In genomic region chr14:103100296-103100695, GRCm38 (mm10) we compare ENCODE assay signal across 12 mouse cellular contexts. TPM values are rescaled to one million over a fixed set of nuclear protein-coding genes. Genes with fewer than 3 reads are reported as not detected.
DNase-seq lines count a peak whose midpoint lies in the region; ATAC-seq and TF ChIP-seq lines count a peak whose summit lies in the region.
"Had no signal": no experiment of that assay in that cellular context is flagged by ENCODE, and none has a peak within 500 bp of the region (broad histone marks: within the 10 kb centered on the region; RNA-seq: fewer than 3 reads in every experiment).

No protein-coding gene starts in this region.

- no peaks in the 10 kb centered on the region for H3K9me3 ChIP-seq in heart, embryonic 10.5 days
- no peaks in the 10 kb centered on the region for H3K9me3 ChIP-seq in lung, embryonic 15.5 days
- H3K9me3 ChIP-seq in heart, embryonic 15.5 days (replicated peaks) = no peaks in the 10 kb centered on the region
- no peaks in the 10 kb centered on the region for H3K9me3 ChIP-seq in liver, embryonic 14.5 days (ENCODE audit: control insufficient read depth, low read length)

- H3K27ac ChIP-seq in heart, embryonic 10.5 days = no peak overlapping the region; the same call in 1 of the 2 replicates
- H3K27ac ChIP-seq in lung, embryonic 15.5 days = peak overlapping the region; percentile 99
- H3K27ac ChIP-seq in heart, embryonic 15.5 days = 0 out of 2 replicates have a peak overlapping the region, but pooled peaks have one; percentile 99
- no peak overlapping the region for H3K27ac ChIP-seq in liver, embryonic 14.5 days

- 83% methylated on average over 13 of the region's 13 CpGs for WGBS in heart, embryonic 10.5 days
- 58% methylated on average over 13 of the region's 13 CpGs for WGBS in lung, embryonic 15.5 days
- WGBS in heart, embryonic 15.5 days = 82% methylated on average over 13 of the region's 13 CpGs
- 79% methylated on average over 13 of the region's 13 CpGs for WGBS in liver, embryonic 14.5 days (ENCODE audit: insufficient replicate concordance)

- H3K36me3 ChIP-seq in heart, embryonic 10.5 days = peaks cover 5% of the 10 kb centered on the region
- 0 out of 2 replicates have a peak, but pooled peaks cover 1% of the 10 kb centered on the region for H3K36me3 ChIP-seq in lung, embryonic 15.5 days
- no peaks in the 10 kb centered on the region for H3K36me3 ChIP-seq in heart, embryonic 15.5 days
- peaks cover 2% of the 10 kb centered on the region; the same call in 1 of the 2 replicates for H3K36me3 ChIP-seq in liver, embryonic 14.5 days (replicated peaks; ENCODE audit: control insufficient read depth, insufficient read depth, low read depth)

- no peak overlapping the region for H3K9ac ChIP-seq in lung, embryonic 15.5 days
- H3K9ac ChIP-seq in heart, embryonic 15.5 days = no peak overlapping the region
- H3K9ac ChIP-seq in liver, embryonic 14.5 days (replicated peaks) = no peak overlapping the region

- TF ChIP-seq CTCF in liver, embryonic 14.5 days (IDR thresholded peaks at IDR 0.05; ENCODE audit: low read depth) = no peak

- H3K4me2 ChIP-seq in lung, embryonic 15.5 days = peak overlapping the region; percentile 66
- H3K4me2 ChIP-seq in heart, embryonic 15.5 days = peak overlapping the region; percentile 69
- peak overlapping the region; percentile 64 for H3K4me2 ChIP-seq in liver, embryonic 14.5 days (ENCODE audit: low read depth)

- H3K4me1 ChIP-seq in heart, embryonic 10.5 days = peaks cover 8% of the 10 kb centered on the region; the same call in 1 of the 2 replicates
- H3K4me1 ChIP-seq in lung, embryonic 15.5 days = peaks cover 26% of the 10 kb centered on the region
- H3K4me1 ChIP-seq in heart, embryonic 15.5 days (replicated peaks) = peaks cover 13% of the 10 kb centered on the region
- H3K4me1 ChIP-seq in liver, embryonic 14.5 days (replicated peaks; ENCODE audit: control insufficient read depth in 2 of 2, insufficient read depth in 2 of 2, low read length in 1 of 2) = peaks cover 0 to 9% of the 10 kb centered on the region in 2 experiments; a peak in 3 of 4 replicates

- no peak for ATAC-seq in lung, embryonic 15.5 days (ENCODE audit: borderline replicate concordance, extremely low read depth, low FRiP score, low TSS enrichment)
- ATAC-seq in heart, embryonic 15.5 days (replicated peaks; ENCODE audit: insufficient number of reproducible peaks, insufficient read depth, low FRiP score, low read depth) = no peak
- no peak for ATAC-seq in liver, embryonic 14.5 days (ENCODE audit: insufficient read depth)

- intact Hi-C loops in heart, postnatal 14 days (cut with DNase I) = no loop called here

- no peak for TF ChIP-seq EP300 in liver, embryonic 14.5 days (IDR thresholded peaks at IDR 0.05; ENCODE audit: low read depth)

- no peak for DNase-seq in heart, embryonic 10.5 days (ENCODE audit: low spot score)
- no peak for DNase-seq in heart, postnatal 14 days
- no peak for DNase-seq in lung, postnatal 14 days
- no peak for DNase-seq in liver, embryonic 14.5 days (ENCODE audit: low read depth in 3 of 3, low spot score in 3 of 3)
- no peak for DNase-seq in ovary, postnatal 14 days (ENCODE audit: low spot score)
- no peak for DNase-seq in right cerebral cortex, adult 2 months (ENCODE audit: low spot score in 2 of 2)
- DNase-seq: midbrain, embryonic 14.5 days had no signal

- no peaks in the 10 kb centered on the region for H3K27me3 ChIP-seq in heart, embryonic 10.5 days (ENCODE audit: insufficient read depth, poor library complexity, severe bottlenecking)
- H3K27me3 ChIP-seq in lung, embryonic 15.5 days = no peaks in the 10 kb centered on the region
- no peaks in the 10 kb centered on the region for H3K27me3 ChIP-seq in heart, embryonic 15.5 days
- H3K27me3 ChIP-seq in liver, embryonic 14.5 days (ENCODE audit: control insufficient read depth, insufficient read depth, low read length) = no peaks in the 10 kb centered on the region
- H3K27me3 ChIP-seq: CH12.LX had no signal

- peak overlapping the region; percentile 89; the same call in 1 of the 2 replicates for H3K4me3 ChIP-seq in heart, embryonic 10.5 days
- peak overlapping the region; percentile 95; the same call in 1 of the 2 replicates for H3K4me3 ChIP-seq in lung, embryonic 15.5 days
- peak overlapping the region; percentile 97; the same call in 1 of the 2 replicates for H3K4me3 ChIP-seq in heart, embryonic 15.5 days
- H3K4me3 ChIP-seq in liver, embryonic 14.5 days (ENCODE audit: insufficient read depth in 1 of 2, low read depth in 2 of 2, low read length in 2 of 2) = peak overlapping the region in 1 of 2 experiments; percentile 82; a peak in 2 of 4 replicates

RNA-seq across cellular contexts. Expression of gene Fbxl3, which starts 0.9 kb away (rescaled TPM):
- 18.4 TPM in 2 replicates for polyA plus RNA-seq in heart, embryonic 10.5 days (2016; fragmentation: Nextera tagmentation; extraction: Ambion mirVana)
- total RNA-seq in heart, postnatal 14 days (2021) = 10 to 100 TPM; 53.9 to 60.1 TPM
- 25.3 and 26.1 TPM in 2 replicates for polyA plus RNA-seq in lung, embryonic 15.5 days (2015; fragmentation: Nextera tagmentation; extraction: Ambion mirVana)
- 18.8 and 20.0 TPM in 2 replicates for polyA plus RNA-seq in heart, embryonic 15.5 days (2015; fragmentation: Nextera tagmentation; extraction: Ambion mirVana)
- polyA plus RNA-seq in liver, embryonic 14.5 days (2012; rRNA removed) = 17.3 and 21.9 TPM in 2 replicates
- 12.6 and 16.0 TPM in 2 replicates for polyA plus RNA-seq in liver, embryonic 14.5 days (2014; fragmentation: Nextera tagmentation; extraction: Ambion mirVana)

RNA-seq across cellular contexts. Expression of gene Cln5, which starts 30.3 kb away (rescaled TPM):
- 28.3 and 30.5 TPM in 2 replicates for polyA plus RNA-seq in heart, embryonic 10.5 days (2016; fragmentation: Nextera tagmentation; extraction: Ambion mirVana)
- 10 to 100 TPM; 16.4 to 17.9 TPM for total RNA-seq in heart, postnatal 14 days (2021)
- polyA plus RNA-seq in lung, embryonic 15.5 days (2015; fragmentation: Nextera tagmentation; extraction: Ambion mirVana) = 30.8 and 31.5 TPM in 2 replicates
- 23.6 and 26.1 TPM in 2 replicates for polyA plus RNA-seq in heart, embryonic 15.5 days (2015; fragmentation: Nextera tagmentation; extraction: Ambion mirVana)
- 6.7 and 9.7 TPM in 2 replicates for polyA plus RNA-seq in liver, embryonic 14.5 days (2012; rRNA removed)
- polyA plus RNA-seq in liver, embryonic 14.5 days (2014; fragmentation: Nextera tagmentation; extraction: Ambion mirVana) = 17.6 and 20.2 TPM in 2 replicates

RNA-seq across cellular contexts. Expression of gene Acod1, which starts 53.5 kb away (rescaled TPM):
- polyA plus RNA-seq in heart, embryonic 10.5 days (2016; fragmentation: Nextera tagmentation; extraction: Ambion mirVana) = 0.08 TPM in 1 of 2 replicates, not detected in the other
- total RNA-seq in heart, postnatal 14 days (2021) = under 1 TPM in 1 of 2 experiments, not detected in 1; 0.10 TPM
- not detected in 2 replicates for polyA plus RNA-seq in lung, embryonic 15.5 days (2015; fragmentation: Nextera tagmentation; extraction: Ambion mirVana)
- polyA plus RNA-seq in heart, embryonic 15.5 days (2015; fragmentation: Nextera tagmentation; extraction: Ambion mirVana) = 0.06 TPM in 1 of 2 replicates, not detected in the other
- 0.03 and 0.08 TPM in 2 replicates for polyA plus RNA-seq in liver, embryonic 14.5 days (2012; rRNA removed)
- polyA plus RNA-seq in liver, embryonic 14.5 days (2014; fragmentation: Nextera tagmentation; extraction: Ambion mirVana) = 0.06 and 0.15 TPM in 2 replicates
- total RNA-seq: layer of hippocampus, postnatal 14 days had no signal
- polyA plus RNA-seq: testis, adult 2 months had no signal

Comparison
In these comparisons a context has a peak if more than half of its experiments do, and no peak if none do; other contexts are left out.
1. H3K27ac ChIP-seq: peak in lung, embryonic 15.5 days (single experiment) and heart, embryonic 15.5 days (single experiment); none in heart, embryonic 10.5 days (single experiment) and liver, embryonic 14.5 days (single experiment).
2. Peak in every context shown above with its lines, with median percentiles within 50 percentile points of each other: H3K4me2 ChIP-seq.